Mouse (Mus musculus) embryonic facial prominence, embryonic 15.5 days (tissue): ENCODE results near the gene Ckap5. TPM values are rescaled to one million over a fixed set of nuclear protein-coding genes. Genes with fewer than 3 reads are reported as not detected.

Source experiments
- ATAC-seq: fragments of 200-750 bp; cut with Nextera tagmentation; 2 replicates; pipeline ENCODE4 v1.8.0; 2017; ENCODE audit warnings: low read depth, moderate TSS enrichment; ENCODE audit not compliant: insufficient number of reproducible peaks, low FRiP score, low TSS enrichment
- H3K27ac ChIP-seq: fragments of 300-500 bp; sonication (generic); replicated peaks from 2 replicates; pipeline ENCODE4 v1.5.1; 2015; ENCODE audit warnings: mild to moderate bottlenecking, inconsistent platforms
- H3K27me3 ChIP-seq: fragments of 300-500 bp; sonication (generic); 2 replicates; pipeline ENCODE4 v1.6.1; 2015; ENCODE audit warnings: inconsistent platforms
- H3K36me3 ChIP-seq: fragments of 300-500 bp; sonication (generic); 2 replicates; pipeline ENCODE4 v1.6.1; 2015; ENCODE audit warnings: mild to moderate bottlenecking, inconsistent platforms
- H3K4me1 ChIP-seq: fragments of 300-500 bp; sonication (generic); 2 replicates; pipeline ENCODE4 v1.6.1; 2015; ENCODE audit warnings: inconsistent platforms
- H3K4me2 ChIP-seq: fragments of 300-500 bp; sonication (generic); replicated peaks from 2 replicates; pipeline ENCODE4 v1.6.1; 2015; ENCODE audit warnings: mild to moderate bottlenecking, inconsistent platforms
- H3K4me3 ChIP-seq: fragments of 300-500 bp; sonication (generic); replicated peaks from 2 replicates; pipeline ENCODE4 v1.5.1; 2015; ENCODE audit warnings: mild to moderate bottlenecking, inconsistent platforms
- H3K9ac ChIP-seq: fragments of 300-500 bp; sonication (generic); 2 replicates; pipeline ENCODE4 v1.6.1; 2015; ENCODE audit warnings: inconsistent platforms
- H3K9me3 ChIP-seq: fragments of 300-500 bp; sonication (generic); replicated peaks from 2 replicates; pipeline ENCODE4 v1.6.1; 2016; ENCODE audit warnings: inconsistent platforms
- WGBS: fragments of 180-500 bp; shearing (Covaris S2); methylation state at CpG from one replicate; pipeline ENCODE4 v1.1.7; 2015; 5-methylcytosine and 5-hydroxymethylcytosine counted together
- polyA plus RNA-seq: library from polyadenylated mRNA; unstranded; fragments of >200 nt; fragmentation: Nextera tagmentation; extraction: Ambion mirVana; gene quantifications from 2 replicates; pipeline ENCODE4 v1.2.1, GENCODE M21; 2015

Ckap5 gene
- polyA plus RNA-seq, 1 experiment from 2014 or later: 60.7 TPM

DNA sequence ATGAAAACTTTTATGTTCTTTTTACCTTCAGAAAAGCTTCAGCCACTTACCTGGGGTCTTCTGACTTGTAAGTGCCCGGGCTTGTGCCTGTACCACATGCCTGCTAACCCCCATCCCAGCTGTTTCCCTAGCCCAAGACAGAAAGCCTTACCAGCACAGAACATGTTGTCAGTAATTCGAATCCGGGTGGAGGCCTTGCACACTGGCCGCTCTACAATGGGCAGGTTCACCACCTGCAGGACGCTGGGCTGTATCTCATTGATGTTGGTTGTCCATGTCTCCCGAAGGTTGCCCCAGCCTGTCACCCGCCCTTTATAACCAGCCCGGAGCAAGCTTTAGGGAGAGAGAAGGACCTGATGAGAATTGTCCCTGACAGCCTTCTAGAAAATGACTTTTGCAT, 101.6 kb downstream of the Ckap5 start:
- Histone ChIP-seq H3K36me3 (peaks cover 7% of the 10 kb centered on the region), H3K4me2 (no peak overlapping the region), H3K27me3 (no peaks in the 10 kb centered on the region), H3K9ac (no peak overlapping the region), H3K4me1 (no peaks in the 10 kb centered on the region), H3K4me3 (no peak overlapping the region), H3K9me3 (no peaks in the 10 kb centered on the region), H3K27ac (no peak overlapping the region)
- ATAC-seq: no peak
- WGBS: 91% methylated on average over 8 of the region's 8 CpGs

DNA sequence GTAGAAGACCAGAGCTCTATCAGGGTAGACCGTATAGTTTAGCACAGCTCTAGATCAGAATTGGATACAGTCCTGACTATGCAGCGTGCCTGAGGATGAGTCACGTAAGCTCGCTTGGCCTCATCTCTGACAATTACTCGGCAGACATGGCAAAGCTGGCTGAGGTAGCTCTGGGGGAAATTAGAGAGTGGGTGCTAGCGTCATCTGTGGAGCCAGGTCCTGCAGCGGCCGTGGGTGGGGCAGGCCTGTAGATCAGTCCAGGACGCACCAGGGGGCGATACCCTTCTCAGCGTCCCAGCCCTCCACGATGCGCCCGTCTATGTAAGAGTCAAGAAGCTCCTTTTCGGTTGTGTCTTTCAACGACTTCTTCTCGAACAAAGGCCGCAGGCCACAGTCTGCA, 103.1 kb downstream of the Ckap5 start:
- ATAC-seq: no peak
- no peaks in the 10 kb centered on the region for H3K36me3 ChIP-seq
- no peaks in the 10 kb centered on the region for H3K4me1 ChIP-seq
- no peak overlapping the region for H3K9ac ChIP-seq
- no peaks in the 10 kb centered on the region for H3K9me3 ChIP-seq
- H3K27ac ChIP-seq: no peak overlapping the region
- H3K4me3 ChIP-seq: no peak overlapping the region
- no peaks in the 10 kb centered on the region for H3K27me3 ChIP-seq
- WGBS: 83% methylated on average over 18 of the region's 18 CpGs
- H3K4me2 ChIP-seq: no peak overlapping the region

DNA sequence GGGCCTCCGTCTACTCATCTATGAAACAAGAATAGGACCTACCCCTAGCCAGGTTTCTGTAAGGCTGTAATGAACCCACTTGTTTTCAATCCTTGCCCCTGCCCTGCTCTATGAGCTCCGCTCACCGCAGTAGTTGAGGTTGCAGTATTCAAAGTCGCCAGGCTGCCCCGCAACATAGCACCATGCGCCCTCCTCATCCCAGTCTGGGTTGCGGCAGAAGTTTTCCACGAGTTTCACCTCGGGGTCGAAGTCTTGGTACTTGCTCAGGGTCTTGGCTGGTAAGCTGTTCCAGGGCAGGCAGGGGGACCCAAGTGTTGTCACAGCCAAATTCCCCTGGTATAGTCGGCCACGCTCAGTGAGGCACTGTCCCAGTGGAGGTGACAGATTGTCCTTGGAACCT, 103.8 kb downstream of the Ckap5 start:
- H3K4me1 ChIP-seq: no peaks in the 10 kb centered on the region
- no peak for ATAC-seq
- no peak overlapping the region for H3K27ac ChIP-seq
- H3K4me2 ChIP-seq: no peak overlapping the region
- no peaks in the 10 kb centered on the region for H3K9me3 ChIP-seq
- WGBS: 92% methylated on average over 12 of the region's 12 CpGs
- H3K9ac ChIP-seq: no peak overlapping the region
- no peaks in the 10 kb centered on the region for H3K27me3 ChIP-seq
- H3K36me3 ChIP-seq: no peaks in the 10 kb centered on the region
- no peak overlapping the region for H3K4me3 ChIP-seq

DNA sequence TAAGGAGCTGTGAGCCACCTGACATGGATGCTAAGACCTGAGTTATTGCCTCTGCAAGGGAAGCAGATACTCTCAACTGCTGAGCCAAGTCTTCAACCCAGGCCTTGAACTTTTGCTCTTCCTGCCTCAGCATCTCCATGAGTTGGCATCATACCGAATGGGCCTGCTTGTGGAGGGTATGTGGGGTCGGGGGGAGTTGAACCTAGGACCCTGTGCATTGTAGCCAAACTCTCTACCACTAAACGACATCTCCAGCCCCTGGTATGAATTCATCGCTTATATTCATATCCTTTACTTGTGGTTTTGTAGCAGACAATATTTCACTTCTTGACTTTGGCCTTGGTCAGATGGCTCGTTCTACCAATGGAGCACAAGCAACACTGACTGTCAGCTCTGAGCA, 105.3 kb downstream of the Ckap5 start:
- WGBS: 75% methylated on average over 5 of the region's 5 CpGs
- Histone ChIP-seq H3K4me2 (no peak overlapping the region), H3K36me3 (no peaks in the 10 kb centered on the region), H3K4me3 (no peak overlapping the region), H3K9me3 (no peaks in the 10 kb centered on the region), H3K27ac (no peak overlapping the region), H3K9ac (no peak overlapping the region), H3K27me3 (no peaks in the 10 kb centered on the region), H3K4me1 (no peaks in the 10 kb centered on the region)
- ATAC-seq: no peak

GRCm38 (mm10) chr2:91632316-91632715, 105.8 kb downstream of the Ckap5 start:
- Histone ChIP-seq H3K9ac (no peak overlapping the region), H3K27ac (no peak overlapping the region), H3K4me1 (no peaks in the 10 kb centered on the region), H3K36me3 (no peaks in the 10 kb centered on the region), H3K4me3 (no peak overlapping the region), H3K27me3 (no peaks in the 10 kb centered on the region), H3K4me2 (no peak overlapping the region), H3K9me3 (no peaks in the 10 kb centered on the region)
- ATAC-seq: no peak
- WGBS: 57% methylated on average over 5 of the region's 5 CpGs

GRCm38 (mm10) chr2:91633334-91633977, 106.9 kb downstream of the Ckap5 start:
- no peak overlapping the region for H3K9ac ChIP-seq
- H3K9me3 ChIP-seq: no peaks in the 10 kb centered on the region
- no peak overlapping the region; the same call in 1 of the 2 replicates for H3K27ac ChIP-seq
- 70% methylated on average over 12 of the region's 12 CpGs for WGBS
- H3K4me3 ChIP-seq: no peak overlapping the region
- H3K4me1 ChIP-seq: no peaks in the 10 kb centered on the region
- H3K36me3 ChIP-seq: no peaks in the 10 kb centered on the region
- ATAC-seq: no peak
- H3K4me2 ChIP-seq: no peak overlapping the region
- no peaks in the 10 kb centered on the region for H3K27me3 ChIP-seq

- Histone ChIP-seq H3K4me3 (no peak overlapping the region), H3K9me3 (no peaks in the 10 kb centered on the region), H3K27me3 (no peaks in the 10 kb centered on the region), H3K9ac (no peak overlapping the region), H3K4me2 (no peak overlapping the region), H3K4me1 (no peaks in the 10 kb centered on the region), H3K27ac (no peak overlapping the region), H3K36me3 (no peaks in the 10 kb centered on the region)
- WGBS: 79% methylated on average over 9 of the region's 9 CpGs
- ATAC-seq: no peak; the same call in 1 of the 2 replicates
These were observed 108.3 kb downstream of the Ckap5 start for GRCm38 (mm10) chr2:91634841-91635240.

GRCm38 (mm10) chr2:91635486-91635885, 108.9 kb downstream of the Ckap5 start:
- H3K9ac ChIP-seq: no peak overlapping the region
- 88% methylated on average over 11 of the region's 11 CpGs for WGBS
- no peaks in the 10 kb centered on the region for H3K36me3 ChIP-seq
- ATAC-seq: no peak
- no peaks in the 10 kb centered on the region for H3K27me3 ChIP-seq
- no peak overlapping the region for H3K4me3 ChIP-seq
- H3K4me1 ChIP-seq: no peaks in the 10 kb centered on the region
- H3K27ac ChIP-seq: no peak overlapping the region
- H3K9me3 ChIP-seq: no peaks in the 10 kb centered on the region
- H3K4me2 ChIP-seq: no peak overlapping the region

DNA sequence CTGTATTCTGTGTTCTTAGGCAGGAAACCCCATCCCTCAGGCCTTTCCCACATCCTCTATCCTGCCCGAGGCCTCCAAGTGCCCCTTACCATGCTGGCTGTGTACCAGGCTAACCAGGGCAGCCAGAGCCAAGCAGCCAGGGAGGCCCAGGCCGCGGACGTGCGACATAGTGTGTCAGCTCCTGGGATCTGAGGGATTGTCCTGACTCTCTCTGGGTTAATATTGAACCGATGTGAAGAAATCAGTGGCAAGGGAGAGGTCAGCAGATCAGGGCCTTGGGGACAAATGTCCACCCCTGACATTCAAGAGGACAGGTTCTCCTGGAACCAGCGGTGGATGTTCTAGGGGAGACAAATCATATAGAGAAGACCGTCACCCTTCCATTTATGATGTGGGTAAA, 109.7 kb downstream of the Ckap5 start, which contains the start of gene F2:
Gene F2 (minus strand): TSS at position 186 of the 400 bp plus-strand sequence.
- WGBS: 87% methylated on average over 8 of the region's 8 CpGs
- H3K4me2 ChIP-seq: no peak within 1 kb of the TSS
- no peak within 1 kb of the TSS for H3K4me3 ChIP-seq
- no peaks in the 10 kb centered on the region for H3K27me3 ChIP-seq
- no peaks in the 10 kb centered on the region for H3K36me3 ChIP-seq
- H3K9ac ChIP-seq: no peak within 1 kb of the TSS
- no peak within 1 kb of the TSS for H3K27ac ChIP-seq
- ATAC-seq: no peak
- no peaks in the 10 kb centered on the region for H3K4me1 ChIP-seq
- H3K9me3 ChIP-seq: no peaks in the 10 kb centered on the region

DNA sequence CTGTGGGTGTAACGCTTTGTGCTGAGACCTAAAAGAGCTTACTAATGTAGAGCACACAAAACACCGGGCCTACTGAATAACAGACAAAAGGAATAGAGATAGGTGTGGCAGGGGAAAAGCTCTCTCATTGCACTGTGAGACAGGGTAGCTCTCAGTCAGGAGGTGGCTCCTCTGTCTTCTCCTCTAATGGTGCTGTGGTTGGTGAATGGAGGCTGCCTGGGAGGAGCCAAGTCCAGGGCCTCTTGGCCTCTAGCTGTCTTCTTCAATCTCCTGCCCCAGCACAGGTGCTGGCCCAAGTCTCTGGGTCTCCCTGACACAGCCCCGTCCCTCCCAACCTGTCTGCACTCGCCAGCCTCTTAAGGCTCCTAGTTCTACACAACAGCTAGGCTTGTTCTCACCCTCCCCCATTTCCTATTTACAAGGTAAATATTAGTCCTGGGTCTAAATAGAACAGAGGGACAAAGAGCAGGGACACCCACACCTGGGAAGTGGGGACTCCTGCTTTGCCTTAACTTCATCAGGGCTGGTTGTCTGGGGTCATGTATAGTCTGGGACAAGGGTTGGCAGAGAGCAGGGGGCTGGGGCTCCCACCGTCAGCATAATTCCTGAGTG, 110.3 kb downstream of the Ckap5 start:
- no peak for ATAC-seq
- H3K9ac ChIP-seq: no peak overlapping the region
- H3K27me3 ChIP-seq: no peaks in the 10 kb centered on the region
- H3K36me3 ChIP-seq: 0 out of 2 replicates have a peak, but pooled peaks cover under 1% of the 10 kb centered on the region
- no peaks in the 10 kb centered on the region for H3K9me3 ChIP-seq
- no peak overlapping the region for H3K4me3 ChIP-seq
- H3K27ac ChIP-seq: no peak overlapping the region
- 73% methylated on average over 5 of the region's 5 CpGs for WGBS
- H3K4me1 ChIP-seq: no peaks in the 10 kb centered on the region
- H3K4me2 ChIP-seq: no peak overlapping the region

- Histone ChIP-seq H3K4me3 (no peak overlapping the region), H3K36me3 (peaks cover 18% of the 10 kb centered on the region), H3K9ac (no peak overlapping the region), H3K4me2 (no peak overlapping the region), H3K9me3 (no peaks in the 10 kb centered on the region), H3K4me1 (no peaks in the 10 kb centered on the region), H3K27ac (no peak overlapping the region), H3K27me3 (no peaks in the 10 kb centered on the region)
- 63% methylated on average over 6 of the region's 6 CpGs for WGBS
- no peak for ATAC-seq
These were observed 112.4 kb downstream of the Ckap5 start for GRCm38 (mm10) chr2:91638931-91639330.
